Mouse (Mus musculus) intestine, embryonic 15.5 days (tissue): ENCODE results near the gene Gpr179. TPM values are rescaled to one million over a fixed set of nuclear protein-coding genes. Genes with fewer than 3 reads are reported as not detected.
A peak's percentile ranks its signal among the peaks of the same experiment; 100 is the strongest.
"Not testable (repeated sequence)": the region's sequence is repeated elsewhere in the genome, so short reads cannot be mapped to it uniquely, and the experiment has no call there.

Experiments used
- ATAC-seq: fragments of 200-750 bp; cut with Nextera tagmentation; 2 replicates; pipeline ENCODE4 v1.8.0; 2017; ENCODE audit warnings: moderate TSS enrichment, moderate library complexity
- H3K27ac ChIP-seq: fragments of 300-500 bp; sonication (generic); 2 replicates; pipeline ENCODE4 v1.5.1; 2015; ENCODE audit warnings: mild to moderate bottlenecking, inconsistent platforms
- H3K27me3 ChIP-seq: fragments of 300-500 bp; sonication (generic); replicated peaks from 2 replicates; pipeline ENCODE4 v1.6.1; 2015; ENCODE audit warnings: inconsistent platforms
- H3K36me3 ChIP-seq: fragments of 300-500 bp; sonication (generic); 2 replicates; pipeline ENCODE4 v1.6.1; 2015; ENCODE audit warnings: inconsistent platforms
- H3K4me1 ChIP-seq: fragments of 300-500 bp; sonication (generic); replicated peaks from 2 replicates; pipeline ENCODE4 v1.6.1; 2015; ENCODE audit warnings: inconsistent platforms
- H3K4me2 ChIP-seq: fragments of 300-500 bp; sonication (generic); replicated peaks from 2 replicates; pipeline ENCODE4 v1.6.1; 2015; ENCODE audit warnings: mild to moderate bottlenecking, inconsistent platforms
- H3K4me3 ChIP-seq: fragments of 300-500 bp; sonication (generic); replicated peaks from 2 replicates; pipeline ENCODE4 v1.5.1; 2015; ENCODE audit warnings: inconsistent platforms
- H3K9ac ChIP-seq: fragments of 300-500 bp; sonication (generic); 2 replicates; pipeline ENCODE4 v1.6.1; 2015; ENCODE audit warnings: inconsistent platforms
- H3K9me3 ChIP-seq: fragments of 300-500 bp; sonication (generic); 2 replicates; pipeline ENCODE4 v1.6.1; 2016; ENCODE audit warnings: inconsistent platforms
- WGBS: fragments of 180-500 bp; shearing (Covaris S2); methylation state at CpG from one replicate; pipeline ENCODE4 v1.1.7; 2015; 5-methylcytosine and 5-hydroxymethylcytosine counted together
- polyA plus RNA-seq: library from polyadenylated mRNA; unstranded; fragments of >200 nt; fragmentation: Nextera tagmentation; extraction: Ambion mirVana; gene quantifications from 2 replicates; pipeline ENCODE4 v1.2.1, GENCODE M21; 2015

Gpr179 gene
- polyA plus RNA-seq, 1 experiment from 2014 or later: 0.20 TPM

GRCm38 (mm10) chr11:97334400-97334799 lies 17.5 kb downstream of the Gpr179 start:
- no peak overlapping the region for H3K4me2 ChIP-seq
- peaks cover 4% of the 10 kb centered on the region; the same call in 1 of the 2 replicates for H3K36me3 ChIP-seq
- H3K27ac ChIP-seq: no peak overlapping the region
- 79% methylated on average over 9 of the region's 9 CpGs for WGBS
- ATAC-seq: no peak
- no peak overlapping the region for H3K9ac ChIP-seq
- peaks cover 27% of the 10 kb centered on the region; the same call in 1 of the 2 replicates for H3K4me1 ChIP-seq
- no peaks in the 10 kb centered on the region for H3K9me3 ChIP-seq
- H3K4me3 ChIP-seq: no peak overlapping the region
- no peaks in the 10 kb centered on the region for H3K27me3 ChIP-seq

- H3K27ac ChIP-seq: no peak overlapping the region
- ATAC-seq: no peak
- peaks cover 26% of the 10 kb centered on the region; the same call in 1 of the 2 replicates for H3K4me1 ChIP-seq
- no peak overlapping the region for H3K4me3 ChIP-seq
- WGBS: 37% methylated on average over 1 of the region's 1 CpGs
- no peak overlapping the region for H3K4me2 ChIP-seq
- peaks cover 4% of the 10 kb centered on the region; the same call in 1 of the 2 replicates for H3K36me3 ChIP-seq
- H3K9ac ChIP-seq: no peak overlapping the region
- no peaks in the 10 kb centered on the region for H3K9me3 ChIP-seq
- H3K27me3 ChIP-seq: no peaks in the 10 kb centered on the region
These were observed 18.0 kb downstream of the Gpr179 start for GRCm38 (mm10) chr11:97333896-97334295.

- H3K27me3 ChIP-seq: no peaks in the 10 kb centered on the region
- H3K4me3 ChIP-seq: no peak overlapping the region
- H3K9me3 ChIP-seq: no peaks in the 10 kb centered on the region
- ATAC-seq: peak; percentile 27; the same call in 1 of the 2 replicates
- peaks cover 18% of the 10 kb centered on the region; the same call in 1 of the 2 replicates for H3K4me1 ChIP-seq
- H3K4me2 ChIP-seq: no peak overlapping the region
- no peak overlapping the region for H3K9ac ChIP-seq
- H3K27ac ChIP-seq: no peak overlapping the region
- H3K36me3 ChIP-seq: peaks cover 10% of the 10 kb centered on the region
- 53% methylated on average over 9 of the region's 9 CpGs for WGBS
These were observed 18.8 kb downstream of the Gpr179 start for GRCm38 (mm10) chr11:97333044-97333443.

- Histone ChIP-seq H3K9ac (no peak overlapping the region), H3K4me1 (peaks cover 7% of the 10 kb centered on the region; the same call in 1 of the 2 replicates), H3K4me2 (no peak overlapping the region), H3K36me3 (peaks cover 16% of the 10 kb centered on the region), H3K27me3 (no peaks in the 10 kb centered on the region), H3K27ac (no peak overlapping the region), H3K9me3 (no peaks in the 10 kb centered on the region), H3K4me3 (no peak overlapping the region)
- no peak for ATAC-seq
- 87% methylated on average over 12 of the region's 12 CpGs for WGBS
These were observed 20.4 kb downstream of the Gpr179 start for GRCm38 (mm10) chr11:97331231-97332190.

- no peak for ATAC-seq
- Histone ChIP-seq H3K9me3 (no peaks in the 10 kb centered on the region), H3K4me2 (no peak overlapping the region), H3K27me3 (no peaks in the 10 kb centered on the region), H3K9ac (no peak overlapping the region), H3K4me3 (no peak overlapping the region), H3K36me3 (peaks cover 21% of the 10 kb centered on the region), H3K27ac (no peak overlapping the region), H3K4me1 (0 out of 2 replicates have a peak, but pooled peaks cover 4% of the 10 kb centered on the region)
- WGBS: 97% methylated on average over 1 of the region's 1 CpGs
These were observed 21.6 kb downstream of the Gpr179 start for GRCm38 (mm10) chr11:97330315-97330714.

- Histone ChIP-seq H3K27ac (no peak overlapping the region), H3K4me3 (no peak overlapping the region), H3K9me3 (no peaks in the 10 kb centered on the region), H3K27me3 (no peaks in the 10 kb centered on the region), H3K9ac (no peak overlapping the region), H3K4me1 (0 out of 2 replicates have a peak, but pooled peaks cover 3% of the 10 kb centered on the region), H3K4me2 (no peak overlapping the region), H3K36me3 (peaks cover 29% of the 10 kb centered on the region)
- ATAC-seq: peak; percentile 34; the same call in 1 of the 2 replicates
- 23% methylated on average over 9 of the region's 9 CpGs for WGBS
These were observed 23.7 kb downstream of the Gpr179 start for GRCm38 (mm10) chr11:97328148-97328547.

GRCm38 (mm10) chr11:97325224-97325623 lies 26.7 kb downstream of the Gpr179 start:
- H3K27ac ChIP-seq: no peak overlapping the region
- H3K4me2 ChIP-seq: no peak overlapping the region
- no peaks in the 10 kb centered on the region for H3K9me3 ChIP-seq
- no peaks in the 10 kb centered on the region for H3K4me1 ChIP-seq
- no peak overlapping the region for H3K4me3 ChIP-seq
- H3K27me3 ChIP-seq: no peaks in the 10 kb centered on the region
- no peak for ATAC-seq
- 72% methylated on average over 1 of the region's 1 CpGs for WGBS
- H3K9ac ChIP-seq: no peak overlapping the region
- peaks cover 29% of the 10 kb centered on the region for H3K36me3 ChIP-seq

GRCm38 (mm10) chr11:97321894-97322600 lies 29.8 kb downstream of the Gpr179 start:
- H3K4me2 ChIP-seq, H3K9me3 ChIP-seq, H3K9ac ChIP-seq, H3K27me3 ChIP-seq, H3K27ac ChIP-seq, H3K4me3 ChIP-seq, H3K4me1 ChIP-seq, ATAC-seq: not testable (repeated sequence)
- 80% methylated on average over 8 of the region's 8 CpGs for WGBS
- peaks cover 18% of the 10 kb centered on the region for H3K36me3 ChIP-seq

- Histone ChIP-seq H3K27ac (no peak overlapping the region), H3K36me3 (peaks cover 10% of the 10 kb centered on the region), H3K9ac (no peak overlapping the region), H3K4me1 (no peaks in the 10 kb centered on the region), H3K4me2 (no peak overlapping the region), H3K9me3 (no peaks in the 10 kb centered on the region), H3K4me3 (no peak overlapping the region), H3K27me3 (no peaks in the 10 kb centered on the region)
- WGBS: 96% methylated on average over 8 of the region's 8 CpGs
- no peak for ATAC-seq
These were observed 30.7 kb downstream of the Gpr179 start for GRCm38 (mm10) chr11:97321197-97321596.

GRCm38 (mm10) chr11:97315504-97316503 lies 36.1 kb downstream of the Gpr179 start, which contains the start of gene Mrpl45:
Mrpl45 (plus strand) TSS chr11:97315716.
- WGBS: under 1% methylated on average over 50 of the region's 50 CpGs
- Histone ChIP-seq H3K9me3 (no peaks in the 10 kb centered on the region), H3K27me3 (no peaks in the 10 kb centered on the region), H3K4me1 (peaks cover 5% of the 10 kb centered on the region), H3K36me3 (no peaks in the 10 kb centered on the region), H3K4me3 (peak within 1 kb of the TSS; percentile 51), H3K9ac (peak within 1 kb of the TSS; percentile 54), H3K4me2 (peak within 1 kb of the TSS; percentile 51), H3K27ac (peak within 1 kb of the TSS; percentile 67)
- peak; percentile 96 for ATAC-seq

GRCm38 (mm10) chr11:97314751-97315503 lies 37.0 kb downstream of the Gpr179 start:
- peak; percentile 7 for ATAC-seq
- H3K9me3 ChIP-seq: no peaks in the 10 kb centered on the region
- 42% methylated on average over 8 of the region's 8 CpGs for WGBS
- no peaks in the 10 kb centered on the region for H3K27me3 ChIP-seq
- H3K36me3 ChIP-seq: no peaks in the 10 kb centered on the region
- H3K4me1 ChIP-seq: peaks cover 10% of the 10 kb centered on the region
- H3K4me3 ChIP-seq: peak overlapping the region; percentile 51; the same call in 1 of the 2 replicates
- peak overlapping the region; percentile 30; the same call in 1 of the 2 replicates for H3K27ac ChIP-seq
- no peak overlapping the region for H3K9ac ChIP-seq
- peak overlapping the region; percentile 51; the same call in 1 of the 2 replicates for H3K4me2 ChIP-seq
